Mouse (Mus musculus) midbrain, embryonic 12.5 days (tissue): Measurements from ENCODE around the gene Wdr37. TPM values are rescaled to one million over a fixed set of nuclear protein-coding genes. Genes with fewer than 3 reads are reported as not detected.
"Not testable (repeated sequence)": the region's sequence is repeated elsewhere in the genome, so short reads cannot be mapped to it uniquely, and the experiment has no call there.

Experiments
- ATAC-seq: fragments of 200-750 bp; cut with Nextera tagmentation; 2 replicates; pipeline ENCODE4 v1.8.0; 2017; ENCODE audit warnings: low read depth, moderate TSS enrichment, moderate library complexity; ENCODE audit not compliant: low FRiP score
- H3K27ac ChIP-seq: fragments of 300-500 bp; sonication (generic); replicated peaks from 2 replicates; pipeline ENCODE4 v1.5.1; 2016; ENCODE audit warnings: mild to moderate bottlenecking
- H3K27me3 ChIP-seq: fragments of 300-500 bp; sonication (generic); 2 replicates; pipeline ENCODE4 v1.6.1; 2016; ENCODE audit warnings: mild to moderate bottlenecking
- H3K36me3 ChIP-seq: fragments of 300-500 bp; sonication (generic); 2 replicates; pipeline ENCODE4 v1.6.1; 2016
- H3K4me1 ChIP-seq: fragments of 300-500 bp; sonication (generic); 2 replicates; pipeline ENCODE4 v1.6.1; 2016
- H3K4me2 ChIP-seq: fragments of 300-500 bp; sonication (generic); replicated peaks from 2 replicates; pipeline ENCODE4 v1.6.1; 2016; ENCODE audit warnings: mild to moderate bottlenecking, moderate library complexity
- H3K4me3 ChIP-seq: fragments of 300-500 bp; sonication (generic); 2 replicates; pipeline ENCODE4 v1.5.1; 2016; ENCODE audit warnings: mild to moderate bottlenecking
- H3K9ac ChIP-seq: fragments of 300-500 bp; sonication (generic); replicated peaks from 2 replicates; pipeline ENCODE4 v1.6.1; 2016; ENCODE audit warnings: mild to moderate bottlenecking, moderate library complexity
- H3K9me3 ChIP-seq: fragments of 300-500 bp; sonication (generic); 2 replicates; pipeline ENCODE4 v1.6.1; 2016; ENCODE audit warnings: mild to moderate bottlenecking
- WGBS: fragments of 180-500 bp; shearing (Covaris S2); methylation state at CpG from one replicate; pipeline ENCODE4 v1.1.7; 2016; 5-methylcytosine and 5-hydroxymethylcytosine counted together
- polyA plus RNA-seq: library from polyadenylated mRNA; unstranded; fragments of >200 nt; fragmentation: Nextera tagmentation; extraction: Ambion mirVana; gene quantifications from 2 replicates; pipeline ENCODE4 v1.2.1, GENCODE M21; 2016

The Wdr37 gene
- polyA plus RNA-seq, 1 experiment from 2014 or later: 52.7 TPM

DNA sequence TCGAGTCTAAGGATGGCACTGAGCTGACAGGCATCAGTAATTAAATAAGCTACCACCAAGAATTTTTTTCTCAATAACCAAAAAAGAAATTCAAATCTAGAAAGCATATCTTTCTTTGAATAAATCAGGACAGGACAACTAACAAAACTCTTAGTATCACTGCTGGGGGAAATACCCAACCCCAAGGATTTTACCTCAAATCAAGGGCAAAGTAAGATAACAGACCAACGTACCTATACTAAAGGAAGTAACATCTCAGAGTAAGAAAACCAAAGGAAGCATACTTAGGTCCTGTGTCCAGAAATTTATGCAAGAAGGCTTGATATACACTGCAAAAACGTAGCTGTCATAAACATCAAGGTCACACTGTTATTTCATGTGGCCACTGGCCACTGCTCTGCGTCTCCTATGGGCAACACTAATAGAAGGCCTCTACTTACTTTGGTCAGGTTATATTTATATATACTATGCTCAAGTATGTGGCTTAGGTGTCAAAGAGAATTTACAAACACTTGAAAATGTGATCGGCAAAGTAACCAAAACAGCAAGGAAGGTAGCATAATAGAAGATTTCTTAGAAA, 2.0 kb downstream of the Wdr37 start:
- Histone ChIP-seq H3K9ac (peak overlapping the region; percentile 82), H3K4me2 (peak overlapping the region; percentile 78), H3K4me3 (peak overlapping the region; percentile 68), H3K27me3 (no peaks in the 10 kb centered on the region), H3K9me3 (no peaks in the 10 kb centered on the region), H3K36me3 (no peaks in the 10 kb centered on the region), H3K4me1 (peaks cover 12% of the 10 kb centered on the region), H3K27ac (no peak overlapping the region)
- no peak for ATAC-seq
- 78% methylated on average over 5 of the region's 5 CpGs for WGBS

DNA sequence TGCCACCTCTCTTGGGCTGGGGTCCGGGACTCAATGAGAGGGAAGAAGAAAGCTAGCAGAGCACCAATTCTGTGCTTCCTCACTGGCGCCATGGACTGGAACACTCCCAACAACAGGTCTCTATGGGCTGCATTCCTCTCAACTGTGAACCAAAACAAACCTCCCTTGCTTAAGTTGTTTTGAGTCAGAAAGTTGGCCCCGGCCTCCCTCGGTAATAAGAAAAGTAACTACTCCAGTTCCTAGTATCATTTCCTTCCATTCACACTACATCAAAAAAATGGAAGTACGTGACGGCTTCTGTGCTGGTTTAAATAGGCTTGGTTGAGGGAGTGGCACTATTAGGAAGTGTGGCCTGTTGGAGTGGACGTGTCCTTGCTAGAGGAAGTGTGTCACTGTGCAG, 5.1 kb downstream of the Wdr37 start:
- no peaks in the 10 kb centered on the region for H3K27me3 ChIP-seq
- no peaks in the 10 kb centered on the region for H3K9me3 ChIP-seq
- ATAC-seq: no peak
- no peak overlapping the region for H3K9ac ChIP-seq
- no peak overlapping the region for H3K27ac ChIP-seq
- 90% methylated on average over 7 of the region's 7 CpGs for whole genome bisulfite sequencing
- no peak overlapping the region for H3K4me3 ChIP-seq
- peaks cover 7% of the 10 kb centered on the region for H3K4me1 ChIP-seq
- H3K4me2 ChIP-seq: no peak overlapping the region
- no peaks in the 10 kb centered on the region for H3K36me3 ChIP-seq

DNA sequence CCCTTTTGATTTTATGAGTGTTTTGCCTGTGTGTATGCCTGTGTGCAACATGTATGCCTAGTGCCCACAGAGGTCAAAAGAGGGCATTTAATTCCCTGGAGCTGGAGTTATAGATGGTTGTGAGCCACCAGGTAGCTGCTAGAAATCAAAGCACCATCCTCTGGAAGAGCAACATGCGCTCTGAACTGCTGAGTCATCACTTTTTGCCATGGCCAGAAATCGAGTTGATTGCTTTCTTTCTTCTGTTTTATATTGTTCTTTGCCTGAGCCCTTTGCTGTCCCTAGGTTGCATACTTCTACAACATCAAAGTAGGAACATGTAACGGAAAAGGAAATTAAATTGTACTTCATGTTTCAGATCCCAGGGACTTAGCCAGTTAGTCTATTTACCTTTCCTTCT, 6.7 kb downstream of the Wdr37 start:
- Histone ChIP-seq H3K4me3 (no peak overlapping the region), H3K4me1 (peaks cover 5% of the 10 kb centered on the region), H3K27ac (no peak overlapping the region), H3K9ac (no peak overlapping the region), H3K4me2 (no peak overlapping the region), H3K36me3 (peaks cover 9% of the 10 kb centered on the region), H3K27me3 (no peaks in the 10 kb centered on the region), H3K9me3 (no peaks in the 10 kb centered on the region)
- ATAC-seq: no peak
- 87% methylated on average over 3 of the region's 3 CpGs for WGBS

DNA sequence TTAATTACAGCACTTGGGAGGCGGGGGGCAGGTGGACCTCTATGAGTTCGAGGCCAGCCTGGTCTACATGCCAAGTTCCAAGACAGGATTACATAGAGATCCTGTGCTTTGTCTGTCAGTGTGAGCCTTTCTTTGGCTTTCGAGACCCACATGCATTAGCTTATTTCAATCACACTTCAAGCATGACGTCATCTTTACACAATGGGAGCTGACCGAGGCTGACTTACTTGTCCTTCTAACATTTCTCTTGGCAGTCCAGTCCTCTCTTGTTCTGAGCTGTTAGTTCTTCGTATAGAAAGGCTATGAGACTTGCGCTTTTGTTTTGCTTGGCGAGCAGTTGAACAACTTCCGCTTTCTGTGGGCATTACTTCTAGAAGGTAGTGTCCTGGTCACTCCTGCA, 10.8 kb downstream of the Wdr37 start:
- no peak overlapping the region for H3K27ac ChIP-seq
- no peaks in the 10 kb centered on the region for H3K9me3 ChIP-seq
- H3K4me2 ChIP-seq: no peak overlapping the region
- no peaks in the 10 kb centered on the region for H3K27me3 ChIP-seq
- H3K9ac ChIP-seq: no peak overlapping the region
- H3K36me3 ChIP-seq: peaks cover 24% of the 10 kb centered on the region
- H3K4me3 ChIP-seq: no peak overlapping the region
- no peaks in the 10 kb centered on the region for H3K4me1 ChIP-seq
- 90% methylated on average over 9 of the region's 9 CpGs for WGBS
- no peak for ATAC-seq

DNA sequence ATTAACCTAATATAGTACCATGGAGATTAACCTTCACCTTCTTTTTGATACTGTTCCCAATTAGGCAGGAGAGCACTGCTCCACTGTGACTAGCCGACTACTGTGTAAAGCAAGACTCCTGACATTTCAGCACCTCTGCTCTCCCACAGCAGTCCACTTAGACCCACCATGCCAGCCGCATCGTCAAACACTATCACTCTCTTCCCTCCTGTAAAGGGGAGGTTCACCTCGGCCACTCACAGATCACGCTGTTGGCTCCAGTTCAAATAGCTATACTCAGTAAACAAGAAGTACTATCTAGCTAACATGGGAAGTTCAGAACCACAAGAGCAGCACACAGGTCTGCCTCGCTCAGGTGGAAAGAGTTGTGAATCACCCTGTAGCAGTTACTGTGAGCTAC, 13.3 kb downstream of the Wdr37 start:
- no peak for ATAC-seq
- 95% methylated on average over 6 of the region's 6 CpGs for WGBS
- H3K4me1 ChIP-seq: no peaks in the 10 kb centered on the region
- no peak overlapping the region for H3K4me3 ChIP-seq
- H3K36me3 ChIP-seq: peaks cover 32% of the 10 kb centered on the region
- no peak overlapping the region for H3K4me2 ChIP-seq
- no peak overlapping the region for H3K27ac ChIP-seq
- H3K9me3 ChIP-seq: no peaks in the 10 kb centered on the region
- H3K27me3 ChIP-seq: no peaks in the 10 kb centered on the region
- H3K9ac ChIP-seq: no peak overlapping the region

DNA sequence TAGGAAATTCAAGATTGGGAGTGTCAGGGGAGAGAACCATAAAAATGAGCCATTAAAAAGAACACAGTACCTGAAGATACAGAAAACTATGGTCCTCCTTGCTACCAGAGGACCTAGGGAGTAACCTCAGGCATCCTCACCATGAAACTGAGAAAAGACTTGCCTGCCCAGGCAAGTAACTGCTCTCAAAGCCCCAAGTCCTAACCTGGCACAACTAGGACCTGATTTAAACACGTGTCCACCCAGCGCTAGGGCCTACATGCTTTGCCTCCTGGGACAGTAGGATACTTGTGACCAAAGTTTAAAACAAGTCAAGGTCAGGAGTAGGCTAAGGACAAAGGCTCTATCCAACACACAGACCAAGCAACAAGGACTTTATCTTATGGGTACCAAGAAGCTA, 16.9 kb downstream of the Wdr37 start:
- H3K4me1 ChIP-seq: no peaks in the 10 kb centered on the region
- peaks cover 28% of the 10 kb centered on the region for H3K36me3 ChIP-seq
- H3K27ac ChIP-seq: no peak overlapping the region
- H3K9ac ChIP-seq: no peak overlapping the region
- H3K27me3 ChIP-seq: no peaks in the 10 kb centered on the region
- WGBS: 100% methylated on average over 2 of the region's 2 CpGs
- H3K4me2 ChIP-seq: no peak overlapping the region
- no peak overlapping the region for H3K4me3 ChIP-seq
- H3K9me3 ChIP-seq: no peaks in the 10 kb centered on the region
- ATAC-seq: no peak

DNA sequence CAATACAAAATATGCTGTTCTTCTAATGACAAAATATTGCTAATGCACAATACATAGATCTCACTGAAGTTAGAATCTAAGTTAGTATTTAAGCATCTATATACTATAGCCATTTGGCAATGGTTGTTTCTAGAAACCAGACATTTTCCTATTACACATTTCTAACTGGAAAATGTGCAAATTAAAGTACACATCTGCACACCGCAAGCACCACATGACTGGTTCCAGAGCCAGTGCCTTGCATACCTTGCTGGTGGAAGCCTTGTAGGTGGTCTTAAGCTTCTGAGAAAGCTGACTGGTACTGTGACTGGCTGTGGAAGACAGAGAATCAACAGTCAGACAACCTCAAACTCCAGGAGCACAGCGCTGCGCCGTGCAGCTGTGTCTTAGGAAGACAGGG, 18.3 kb downstream of the Wdr37 start:
- no peak for ATAC-seq
- peaks cover 31% of the 10 kb centered on the region for H3K36me3 ChIP-seq
- no peak overlapping the region for H3K9ac ChIP-seq
- H3K4me1 ChIP-seq: no peaks in the 10 kb centered on the region
- no peak overlapping the region for H3K27ac ChIP-seq
- no peak overlapping the region for H3K4me2 ChIP-seq
- 97% methylated on average over 4 of the region's 4 CpGs for WGBS
- H3K4me3 ChIP-seq: no peak overlapping the region
- H3K27me3 ChIP-seq: no peaks in the 10 kb centered on the region
- H3K9me3 ChIP-seq: no peaks in the 10 kb centered on the region

DNA sequence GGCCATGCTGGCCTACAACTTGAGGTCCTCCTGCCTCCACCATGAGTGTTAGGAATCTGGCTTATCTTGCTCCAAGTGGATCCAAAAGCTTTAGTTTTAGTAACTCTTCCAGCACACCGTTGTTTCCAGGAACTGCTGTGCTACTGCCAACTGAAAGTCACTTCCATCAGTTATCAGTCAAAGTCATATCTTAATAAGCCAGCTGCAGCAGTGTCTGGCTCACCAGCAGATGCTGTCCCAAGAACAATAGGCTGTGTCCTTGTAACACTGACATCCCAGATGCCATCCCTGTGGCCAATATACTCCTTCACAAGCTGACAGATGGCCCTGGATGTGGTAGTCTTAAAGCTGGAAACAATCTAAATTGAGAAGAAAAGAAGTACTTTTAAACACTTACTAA, 22.4 kb downstream of the Wdr37 start:
- no peak for ATAC-seq
- no peaks in the 10 kb centered on the region for H3K27me3 ChIP-seq
- no peak overlapping the region for H3K27ac ChIP-seq
- H3K9me3 ChIP-seq: no peaks in the 10 kb centered on the region
- H3K36me3 ChIP-seq: peaks cover 39% of the 10 kb centered on the region
- no peaks in the 10 kb centered on the region for H3K4me1 ChIP-seq
- no peak overlapping the region for H3K4me3 ChIP-seq
- WGBS: 92% methylated on average over 1 of the region's 1 CpGs
- H3K9ac ChIP-seq: no peak overlapping the region
- no peak overlapping the region for H3K4me2 ChIP-seq

DNA sequence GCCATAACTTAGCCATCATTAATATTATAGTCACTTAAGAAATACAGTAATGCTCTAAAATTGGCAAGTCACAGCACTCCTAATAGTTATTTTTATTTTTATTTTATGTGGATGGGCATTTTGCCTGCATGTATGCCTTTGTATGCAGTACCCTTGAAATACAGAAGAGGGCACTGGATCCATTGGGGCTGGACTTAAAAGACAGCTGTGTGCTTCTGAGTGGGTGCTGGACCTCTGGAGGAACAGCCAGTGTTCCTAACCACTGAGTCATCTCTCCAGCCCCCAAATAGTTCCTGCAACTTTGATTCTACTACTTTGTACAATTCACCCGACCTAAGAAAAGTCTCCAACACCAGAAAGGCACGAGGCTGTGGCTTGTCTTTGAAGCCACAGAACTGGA, 24.0 kb downstream of the Wdr37 start:
- H3K36me3 ChIP-seq: peaks cover 41% of the 10 kb centered on the region

DNA sequence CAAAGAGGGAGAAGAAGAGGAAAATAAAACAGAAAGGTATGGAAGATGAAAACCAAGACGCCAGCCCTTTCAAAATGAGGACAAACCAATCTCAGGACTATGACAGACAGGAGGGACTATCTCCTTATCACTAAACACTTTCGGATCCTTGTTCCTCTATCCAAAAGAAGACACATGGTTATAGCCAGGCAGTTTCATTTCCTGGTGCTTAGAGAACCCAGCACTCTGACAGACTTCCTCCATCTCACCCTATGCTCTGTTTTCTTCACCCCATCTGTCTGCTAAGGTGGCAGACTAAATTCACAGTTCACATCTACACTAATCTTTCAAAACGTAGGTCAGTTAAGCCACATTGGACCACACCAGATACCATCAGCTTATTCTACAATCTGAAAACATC, 29.4 kb downstream of the Wdr37 start:
- WGBS: 90% methylated on average over 3 of the region's 3 CpGs
- no peak overlapping the region for H3K9ac ChIP-seq
- H3K4me3 ChIP-seq: no peak overlapping the region
- H3K4me1 ChIP-seq: no peaks in the 10 kb centered on the region
- no peak overlapping the region for H3K27ac ChIP-seq
- H3K36me3 ChIP-seq: peaks cover 70% of the 10 kb centered on the region
- no peak overlapping the region for H3K4me2 ChIP-seq
- H3K9me3 ChIP-seq: no peaks in the 10 kb centered on the region
- no peaks in the 10 kb centered on the region for H3K27me3 ChIP-seq
- no peak for ATAC-seq

More for the DNA sequence above, 24.0 kb downstream of the Wdr37 start:
- Histone ChIP-seq H3K9me3 (no peaks in the 10 kb centered on the region), H3K9ac (no peak overlapping the region), H3K4me2 (no peak overlapping the region), H3K4me3 (no peak overlapping the region), H3K27ac (no peak overlapping the region), H3K4me1 (no peaks in the 10 kb centered on the region), H3K27me3 (no peaks in the 10 kb centered on the region)
- WGBS: 56% methylated on average over 2 of the region's 2 CpGs
- no peak for ATAC-seq

DNA sequence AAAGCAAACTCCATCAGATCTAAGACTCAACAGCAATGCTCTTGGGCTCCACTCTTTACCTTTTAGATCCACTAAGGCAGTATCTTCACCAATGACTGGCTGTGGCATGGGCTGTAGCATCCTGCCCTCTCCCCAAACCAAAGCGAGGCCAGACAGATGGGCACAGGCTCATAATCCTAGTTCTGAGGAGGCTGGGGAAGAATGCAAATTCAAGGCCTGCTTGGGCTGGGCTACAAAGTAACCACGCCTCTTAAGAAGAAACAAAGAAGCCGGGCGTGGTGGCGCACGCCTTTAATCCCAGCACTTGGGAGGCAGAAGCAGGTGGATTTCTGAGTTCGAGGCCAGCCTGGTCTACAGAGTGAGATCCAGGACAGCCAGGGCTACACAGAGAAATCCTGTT, 29.9 kb downstream of the Wdr37 start:
- not testable (repeated sequence) for H3K4me2 ChIP-seq, H3K27ac ChIP-seq, H3K4me1 ChIP-seq, H3K9me3 ChIP-seq, H3K4me3 ChIP-seq, H3K9ac ChIP-seq, H3K27me3 ChIP-seq, ATAC-seq
- WGBS: 93% methylated on average over 7 of the region's 7 CpGs
- peaks cover 67% of the 10 kb centered on the region for H3K36me3 ChIP-seq

DNA sequence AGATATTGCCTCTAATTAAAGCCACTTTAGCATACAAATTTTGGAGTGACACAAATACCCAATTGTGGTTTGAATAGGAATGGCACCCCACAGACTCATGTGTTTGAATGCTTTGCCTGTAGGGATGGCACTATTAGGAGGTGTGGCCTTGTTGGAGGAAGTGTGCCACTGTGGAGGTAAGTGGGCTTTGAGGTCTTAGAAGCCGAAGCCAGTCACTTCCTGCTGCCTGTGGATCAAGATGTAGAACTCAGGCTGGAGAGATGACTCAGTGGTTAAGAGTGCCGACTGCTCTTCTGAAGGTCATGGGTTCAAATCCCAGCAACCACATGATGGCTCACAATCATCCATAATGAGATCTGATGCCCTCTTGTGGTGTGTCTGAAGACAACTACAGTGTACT, 30.8 kb downstream of the Wdr37 start:
- no peak overlapping the region for H3K4me3 ChIP-seq
- H3K27me3 ChIP-seq: no peaks in the 10 kb centered on the region
- H3K4me2 ChIP-seq: no peak overlapping the region
- no peaks in the 10 kb centered on the region for H3K4me1 ChIP-seq
- no peak overlapping the region for H3K9ac ChIP-seq
- no peaks in the 10 kb centered on the region for H3K9me3 ChIP-seq
- ATAC-seq: no peak
- no peak overlapping the region for H3K27ac ChIP-seq
- H3K36me3 ChIP-seq: peaks cover 74% of the 10 kb centered on the region
- 91% methylated on average over 2 of the region's 2 CpGs for WGBS

DNA sequence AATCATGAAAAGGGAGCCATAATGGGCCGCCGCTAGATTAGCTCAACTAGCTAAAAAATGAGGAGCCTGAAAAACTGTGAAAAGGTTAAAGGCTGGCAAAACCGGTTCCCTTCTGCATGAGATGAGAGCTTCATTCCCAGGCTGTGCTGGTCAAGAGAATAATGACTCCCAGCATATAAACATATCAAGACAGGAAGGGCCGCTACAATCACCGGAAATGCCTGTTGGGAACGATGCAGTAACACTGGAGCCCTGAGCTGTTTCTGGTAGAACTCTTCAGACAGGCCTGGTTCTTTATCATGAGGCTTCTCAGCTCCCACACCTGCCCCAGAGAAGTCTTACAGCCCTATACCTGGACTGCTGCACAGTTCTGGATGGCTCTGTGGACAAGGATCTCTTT, 31.8 kb downstream of the Wdr37 start:
- Histone ChIP-seq H3K4me3 (no peak overlapping the region), H3K36me3 (peaks cover 78% of the 10 kb centered on the region), H3K9me3 (no peaks in the 10 kb centered on the region), H3K27ac (no peak overlapping the region), H3K27me3 (no peaks in the 10 kb centered on the region), H3K4me1 (no peaks in the 10 kb centered on the region), H3K9ac (no peak overlapping the region), H3K4me2 (no peak overlapping the region)
- WGBS: 90% methylated on average over 6 of the region's 6 CpGs
- no peak for ATAC-seq
